Mouse (Mus musculus) stomach, adult 2 months (tissue): ENCODE results near the gene Olfr739. TPM values are rescaled to one million over a fixed set of nuclear protein-coding genes. Genes with fewer than 3 reads are reported as not detected.

ENCODE experiments used
- polyA plus RNA-seq: library from polyadenylated mRNA; depleted of rRNA; stranded (reverse); fragments of >200 nt; gene quantifications from 2 replicates; pipeline ENCODE4 v1.2.3, GENCODE M21; 2012; rRNA removed

Olfr739 gene
- not detected in 2 replicates for polyA plus RNA-seq

GRCm38 (mm10) chr14:50418326-50418725 lies at the start of gene Olfr739:
Olfr739 (plus strand) TSS chr14:50418626.

GRCm38 (mm10) chr14:50380863-50381262 lies 37.6 kb upstream of the Olfr739 start, which contains the start of gene Olfr736:
Olfr736 (plus strand) TSS chr14:50381163.

GRCm38 (mm10) chr14:50407268-50407667 lies 11.2 kb upstream of the Olfr739 start, which contains the start of gene Olfr738:
Olfr738 (plus strand) TSS chr14:50407568.

GRCm38 (mm10) chr14:50445245-50445644 lies 26.8 kb downstream of the Olfr739 start, which contains the start of gene Olfr740:
Olfr740 (plus strand) TSS chr14:50445545.

GRCm38 (mm10) chr14:50472438-50472837 lies 54.0 kb downstream of the Olfr739 start, which contains the start of gene Olfr741:
Olfr741 (plus strand) TSS chr14:50472738.

Other genes with a start within 250 kb of the Olfr739 start
- not detected in 2 replicates for gene Olfr730, start 230.4 kb upstream of the Olfr739 start, polyA plus RNA-seq
- gene Olfr731, start 176.8 kb upstream of the Olfr739 start, polyA plus RNA-seq: not detected in 2 replicates
- gene Olfr732, start 134.4 kb upstream of the Olfr739 start, polyA plus RNA-seq: not detected in 2 replicates
- not detected in 2 replicates for gene Olfr733, start 117.1 kb upstream of the Olfr739 start, polyA plus RNA-seq
- gene Olfr734, start 91.9 kb upstream of the Olfr739 start, polyA plus RNA-seq: not detected in 2 replicates
- not detected in 2 replicates for gene Olfr735, start 69.8 kb upstream of the Olfr739 start, polyA plus RNA-seq
- gene Tlr11, start 60.7 kb upstream of the Olfr739 start, polyA plus RNA-seq: 0.02 TPM in 2 replicates
- gene Olfr736, start 37.5 kb upstream of the Olfr739 start, polyA plus RNA-seq: not detected in 2 replicates
- not detected in 2 replicates for gene Olfr738, start 11.1 kb upstream of the Olfr739 start, polyA plus RNA-seq
- gene Olfr740, start 26.9 kb downstream of the Olfr739 start, polyA plus RNA-seq: not detected in 2 replicates
- not detected in 2 replicates for gene Olfr741, start 54.1 kb downstream of the Olfr739 start, polyA plus RNA-seq
- not detected in 2 replicates for gene Olfr742, start 85.0 kb downstream of the Olfr739 start, polyA plus RNA-seq
- not detected in 2 replicates for gene Olfr743, start 103.2 kb downstream of the Olfr739 start, polyA plus RNA-seq
- gene Olfr744, start 196.3 kb downstream of the Olfr739 start, polyA plus RNA-seq: not detected in 2 replicates
- gene Olfr745, start 220.8 kb downstream of the Olfr739 start, polyA plus RNA-seq: not detected in 2 replicates
- not detected in 2 replicates for gene Olfr746, start 228.5 kb downstream of the Olfr739 start, polyA plus RNA-seq